Mouse (Mus musculus): ENCODE measurements around the gene Plxnd1.

DNA sequence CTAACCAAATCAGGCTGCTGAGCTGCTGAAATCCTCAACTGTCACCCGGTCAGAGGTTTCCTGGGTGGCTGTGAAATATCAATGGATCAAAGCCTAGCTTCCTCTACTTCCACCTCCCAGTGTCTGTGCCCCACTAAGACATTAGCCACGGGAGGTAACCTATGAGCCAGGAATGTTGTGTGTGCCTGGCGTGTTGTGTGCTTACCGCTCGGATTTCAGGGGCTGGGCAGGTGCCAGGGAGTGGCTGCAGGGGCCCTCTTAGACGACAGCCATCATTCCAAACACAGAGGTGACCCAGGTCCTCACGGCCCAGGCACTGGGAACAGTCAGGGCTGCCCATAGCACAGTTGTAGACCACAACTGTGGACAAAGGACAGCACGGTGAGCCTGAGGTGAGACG lies 25.7 kb downstream of the Plxnd1 start:
- TF ChIP-seq CTCF (IDR thresholded peaks at IDR 0.05; ENCODE audit: control insufficient read depth, insufficient read depth, insufficient replicate concordance, low read depth, low read length) (no peak), POLR2A (IDR thresholded peaks at IDR 0.05; ENCODE audit: control insufficient read depth, low read depth, low read length) (no peak)

All from testis, adult 2 months (tissue).